Mouse (Mus musculus) cerebellum, adult 2 months (tissue): ENCODE data around the gene Inpp5a.

Experiments used
- CTCF ChIP-seq: fragments of 200-500 bp; IDR thresholded peaks from 2 replicates; pipeline ENCODE4 v1.5.1; 2011; ENCODE audit warnings: low read depth, mild to moderate bottlenecking, control low read depth, low read length, moderate library complexity, borderline replicate concordance; ENCODE audit not compliant: insufficient read depth
- POLR2A ChIP-seq: fragments of 200-500 bp; IDR thresholded peaks from 2 replicates; pipeline ENCODE4 v1.6.1; 2011; ENCODE audit warnings: low read length, control low read depth, borderline replicate concordance; ENCODE audit not compliant: insufficient read depth

DNA sequence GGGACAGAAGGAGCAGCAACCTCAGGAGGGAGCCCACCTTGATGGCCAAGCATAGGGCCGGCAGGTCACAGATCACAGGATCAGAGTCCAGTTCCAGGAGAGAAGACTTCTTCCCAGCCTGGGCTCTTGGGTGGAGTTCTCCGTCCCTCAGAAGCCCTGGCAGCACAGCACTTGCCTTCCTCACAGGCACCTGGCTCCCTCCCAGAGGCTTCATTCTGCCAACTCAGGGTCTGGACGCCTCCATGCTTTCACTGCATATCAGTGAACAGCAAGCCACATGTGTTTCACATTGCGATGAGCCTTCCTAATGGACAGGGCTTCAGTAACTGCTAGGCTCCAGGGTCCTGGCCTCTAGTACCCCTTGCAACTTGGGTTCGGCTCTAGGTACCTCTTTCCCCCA is 147.4 kb downstream of the Inpp5a start:
- TF ChIP-seq CTCF (no peak), POLR2A (no peak)
